Mouse (Mus musculus): Measurements from ENCODE around the gene Aim2.

Aim2 gene

DNA sequence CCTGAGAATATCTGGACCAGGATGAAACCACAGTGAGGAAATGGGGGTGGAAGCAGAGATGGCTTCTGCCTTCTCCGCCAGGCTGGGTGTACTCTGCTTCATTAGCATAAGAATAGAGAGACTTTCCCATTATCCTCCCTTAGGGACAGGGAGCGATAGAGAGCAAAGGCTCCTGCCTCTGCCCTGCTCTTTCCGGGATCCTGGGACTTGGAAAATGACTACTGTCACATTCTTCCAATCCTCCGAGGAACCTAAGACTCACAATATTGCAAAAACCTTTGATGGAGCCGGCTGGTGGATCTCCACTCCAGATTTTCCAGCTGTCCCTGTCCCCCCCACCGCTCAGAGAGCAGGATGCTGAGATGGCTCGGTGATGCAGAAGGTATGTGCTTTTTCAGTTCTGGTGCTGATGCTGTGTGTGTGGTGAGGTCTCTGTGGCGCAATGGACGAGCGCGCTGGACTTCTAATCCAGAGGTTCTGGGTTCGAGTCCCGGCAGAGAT, 39.3 kb downstream of the Aim2 start:
- DNase-seq (ENCODE audit: low spot score): no peak

DNA sequence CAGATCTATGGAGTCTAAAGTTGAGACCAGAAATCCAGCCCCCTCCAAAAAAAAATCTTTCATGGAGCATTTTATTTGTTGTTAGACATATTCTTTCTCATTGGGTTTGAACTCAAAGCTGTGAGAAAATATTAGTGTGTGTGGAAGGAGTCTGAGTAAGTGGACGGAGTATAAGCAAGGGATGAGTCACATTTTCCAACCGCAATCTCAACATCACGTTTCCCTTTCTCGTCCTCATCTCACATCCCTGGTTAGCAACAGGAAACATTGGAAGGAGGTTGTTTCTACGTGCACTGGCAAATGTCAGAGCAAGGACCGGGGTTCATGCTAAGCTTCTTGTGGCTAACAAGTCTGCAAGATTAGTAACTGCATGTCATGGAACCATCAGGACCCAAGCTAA, 41.1 kb downstream of the Aim2 start:
- no peak for DNase-seq (ENCODE audit: low spot score)

DNA sequence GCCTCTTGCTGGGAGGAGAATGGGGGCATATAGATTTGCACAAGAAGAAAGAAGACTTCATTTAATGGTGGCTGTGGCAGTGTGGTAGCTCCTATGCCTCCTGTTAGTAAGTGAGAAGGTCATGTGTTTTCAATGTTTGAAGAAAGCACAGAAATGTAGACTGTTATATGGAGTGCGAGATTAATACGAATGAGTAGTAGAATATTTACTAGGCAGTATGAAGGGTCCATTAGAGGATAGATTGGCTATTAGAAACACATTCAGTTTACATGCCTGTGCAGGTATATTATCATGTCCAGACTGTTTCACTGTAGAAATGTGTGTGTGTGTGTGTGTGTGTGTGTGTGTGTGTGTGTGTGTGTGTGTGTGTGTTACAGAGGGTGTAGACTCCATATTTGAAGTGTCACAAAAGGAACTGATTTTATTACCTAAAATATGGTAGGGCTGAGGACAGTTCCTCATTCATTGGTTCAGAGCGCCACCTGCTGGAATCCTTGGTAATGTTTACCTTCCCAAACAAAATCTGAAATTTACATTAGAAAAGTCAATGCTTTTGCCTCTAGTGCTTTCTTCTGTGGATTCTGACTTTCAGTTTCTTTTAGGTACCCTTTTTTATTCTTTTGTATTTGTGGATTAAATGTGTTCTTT, 47.8 kb downstream of the Aim2 start:
- peak; percentile 39 for DNase-seq (ENCODE audit: low spot score)

DNA sequence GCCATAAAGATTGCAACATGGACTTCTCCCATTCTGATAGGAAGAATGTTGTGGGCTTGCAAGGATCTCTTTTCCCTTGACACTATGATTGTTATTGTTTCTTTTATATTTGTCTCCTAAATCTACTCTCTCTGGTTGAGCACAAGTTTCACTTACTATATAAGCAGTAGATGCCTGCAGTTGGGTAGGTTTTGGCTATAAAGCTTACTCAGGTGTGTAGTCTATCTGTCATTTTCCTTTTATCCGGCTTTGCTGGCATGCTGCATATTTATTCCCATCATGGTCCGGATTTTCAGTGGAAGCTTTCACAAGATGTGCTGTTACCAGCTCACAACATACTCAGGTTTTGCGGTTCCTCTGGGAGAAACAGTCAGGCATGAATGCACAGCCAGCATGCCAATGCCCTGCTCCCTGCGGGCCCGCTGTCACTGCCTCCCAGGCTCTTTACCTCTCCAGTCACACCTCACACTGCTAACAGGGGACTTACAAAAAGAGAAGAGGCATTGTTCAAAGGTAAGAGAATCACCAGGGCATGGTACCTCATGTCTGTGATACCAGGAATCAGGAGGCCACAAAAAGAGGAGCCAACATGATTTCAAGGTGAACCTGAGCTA, 54.1 kb downstream of the Aim2 start:
- DNase-seq (ENCODE audit: low spot score): no peak

DNA sequence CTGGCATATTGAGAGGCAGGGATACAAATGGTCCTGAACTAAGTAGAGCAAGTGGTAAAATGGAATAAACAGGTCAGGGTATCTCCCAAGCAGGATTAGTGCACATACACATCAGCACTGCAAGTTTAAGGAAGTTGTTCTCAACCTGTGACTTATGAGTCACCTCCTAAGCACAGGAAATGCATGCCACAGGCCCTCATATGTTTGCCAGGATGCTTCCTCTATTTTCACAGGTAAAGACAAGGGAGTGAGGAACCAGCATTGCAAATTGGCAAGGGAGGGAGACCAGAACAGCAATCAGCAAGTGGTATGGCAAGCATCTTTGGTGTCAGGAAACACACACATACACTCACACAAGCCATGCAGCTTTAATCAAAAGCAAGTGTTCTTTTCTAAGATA, 58.4 kb downstream of the Aim2 start:
- DNase-seq (ENCODE audit: low spot score): no peak

DNA sequence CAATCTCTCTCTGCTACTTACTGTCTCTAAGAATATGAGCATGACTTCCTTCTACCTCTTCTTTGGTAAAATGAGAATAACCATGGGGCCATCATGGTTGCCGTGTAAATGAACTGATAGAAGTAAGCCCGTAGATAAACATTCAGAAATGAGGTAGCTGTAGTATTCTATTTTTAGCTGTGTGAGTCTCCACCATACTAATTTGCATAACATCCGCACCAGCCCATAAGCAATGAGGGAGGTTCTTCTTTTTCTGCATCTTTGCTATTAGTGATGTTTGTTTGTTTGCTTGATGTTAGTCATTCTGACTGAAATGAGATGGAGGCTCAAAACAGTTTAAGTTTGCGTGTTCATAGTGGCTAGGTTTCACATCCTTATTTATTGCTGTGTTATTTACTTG, 61.2 kb downstream of the Aim2 start:
- DNase-seq (ENCODE audit: low spot score): no peak

DNA sequence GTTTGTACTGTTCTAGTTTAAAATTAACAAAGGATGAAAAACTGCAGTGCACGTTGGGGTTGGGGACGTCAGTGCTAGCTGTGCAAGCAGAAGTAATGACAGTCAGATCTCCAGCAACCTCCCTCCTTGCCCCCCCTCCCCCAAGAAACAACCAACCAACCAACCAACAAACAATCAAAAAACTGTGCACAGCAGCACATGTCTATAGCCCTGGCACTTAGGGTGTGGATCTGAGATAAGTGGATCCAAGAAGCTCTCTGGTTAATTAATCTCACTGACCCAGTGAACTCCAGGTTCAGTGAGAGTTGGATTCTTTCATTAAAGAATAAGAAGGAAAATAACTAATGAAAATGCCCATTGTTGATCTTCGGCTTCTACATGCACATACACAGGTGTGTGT, 64.0 kb downstream of the Aim2 start:
- DNase-seq (ENCODE audit: low spot score): no peak

DNA sequence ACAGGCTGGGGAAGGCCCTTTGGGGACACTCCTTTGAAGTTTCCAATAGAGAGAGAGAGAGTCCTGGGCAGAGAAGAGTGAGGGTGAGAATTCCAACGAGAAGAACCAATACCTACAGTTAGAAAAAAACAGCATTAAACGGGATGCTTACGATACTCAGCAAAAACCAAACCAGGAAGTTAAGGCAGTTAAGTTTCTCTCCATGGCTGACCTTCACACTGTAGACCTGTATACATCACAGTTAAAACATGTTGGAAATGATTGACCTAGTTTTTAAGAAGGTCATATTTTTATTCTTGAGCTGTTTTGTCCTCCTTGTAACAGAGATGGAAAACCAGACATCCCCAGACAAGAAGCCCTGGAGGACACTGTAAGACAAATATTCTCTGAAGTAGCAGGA, 67.8 kb downstream of the Aim2 start:
- no peak for DNase-seq (ENCODE audit: low spot score)

DNA sequence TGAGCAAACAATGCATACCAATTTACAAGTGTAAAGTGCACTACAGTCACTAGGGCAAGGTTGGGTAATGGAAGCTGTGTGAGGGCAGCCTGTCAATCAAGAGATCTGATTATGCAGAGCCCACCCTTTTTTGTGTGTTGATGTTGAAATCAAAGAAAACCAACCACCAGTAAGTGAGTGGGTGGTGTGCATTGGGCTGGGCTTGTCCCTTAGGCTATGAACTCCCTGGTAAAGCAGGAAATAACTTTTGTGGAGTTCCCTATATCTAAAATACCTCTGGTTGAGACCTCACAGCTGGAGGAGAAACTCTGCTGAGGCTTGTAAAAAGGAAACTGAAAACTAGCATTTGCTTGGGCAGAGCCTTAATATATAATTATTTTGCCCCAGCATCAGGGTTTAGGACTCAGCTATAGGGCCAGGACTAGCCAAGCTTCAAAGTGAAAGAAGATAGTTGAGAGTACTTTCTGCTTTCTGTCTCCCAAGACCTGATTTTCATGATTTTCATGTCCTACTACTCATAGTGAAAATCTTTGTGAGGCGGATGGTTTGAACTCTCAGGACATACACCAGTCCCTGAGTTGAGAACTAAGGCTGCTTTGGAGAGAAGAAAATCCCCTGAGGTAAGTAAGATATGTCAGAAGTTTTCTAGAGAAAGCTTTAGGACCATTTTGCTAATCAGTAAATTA, 68.4 kb downstream of the Aim2 start:
- no peak for DNase-seq (ENCODE audit: low spot score)

DNA sequence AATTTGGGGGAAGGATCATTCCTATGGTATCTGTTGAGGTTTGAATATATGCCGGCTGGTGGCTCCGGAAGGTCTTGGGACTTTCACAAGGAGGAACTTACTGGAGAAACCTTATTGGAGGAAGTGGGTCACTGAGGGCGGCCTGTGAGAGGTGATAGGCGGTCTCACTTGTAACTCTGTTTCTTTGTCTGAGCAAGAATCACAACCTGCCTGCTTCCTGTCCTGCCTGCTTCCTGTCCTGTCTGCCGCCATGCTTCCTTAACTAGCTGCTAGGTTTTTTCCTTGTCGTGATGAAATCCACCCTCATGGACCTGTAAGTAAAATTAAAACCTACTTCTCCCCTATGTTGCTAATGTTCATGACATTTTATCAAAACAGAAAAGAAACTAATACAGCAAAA, 69.7 kb downstream of the Aim2 start:
- DNase-seq (ENCODE audit: low spot score): no peak

DNA sequence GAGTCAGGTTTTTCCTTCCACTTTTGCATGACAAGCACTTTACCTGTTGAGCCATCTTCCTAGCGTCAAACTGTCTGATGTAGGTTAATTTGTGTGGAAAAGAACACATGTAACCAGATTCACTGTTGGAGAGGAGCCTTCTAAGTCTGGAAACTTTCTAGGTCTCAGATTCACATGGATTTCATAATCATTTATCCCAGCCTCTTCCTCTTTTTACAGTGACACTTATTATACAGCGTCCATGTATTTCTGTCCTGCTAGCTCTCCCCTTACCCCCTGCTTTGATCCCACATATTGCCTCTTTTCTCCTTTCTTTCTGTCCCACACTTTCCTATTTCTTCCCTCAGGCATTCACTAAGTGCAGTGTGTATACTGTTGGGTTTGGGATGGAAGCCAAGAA, 75.7 kb downstream of the Aim2 start:
- no peak for DNase-seq (ENCODE audit: low spot score)

DNA sequence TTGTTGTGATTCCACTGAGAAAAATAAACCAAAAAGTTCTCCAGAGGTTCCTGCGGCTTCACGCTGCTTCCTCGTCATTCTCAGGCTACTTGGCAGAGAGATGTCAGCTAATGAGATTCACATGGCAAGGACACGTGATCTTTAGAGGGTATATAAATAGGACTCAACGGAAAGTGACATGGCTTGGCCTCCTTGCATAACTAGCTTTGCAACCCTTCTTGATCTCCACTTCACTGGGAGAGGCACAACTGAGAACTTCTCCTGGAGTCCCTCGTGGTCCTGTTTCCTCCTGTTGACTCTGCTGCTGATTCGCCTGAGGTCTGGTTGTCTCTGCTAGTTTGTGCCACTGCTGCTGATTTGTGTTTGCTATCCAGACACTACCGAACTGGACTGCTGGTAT, 76.7 kb downstream of the Aim2 start:
- no peak for DNase-seq (ENCODE audit: low spot score)

DNA sequence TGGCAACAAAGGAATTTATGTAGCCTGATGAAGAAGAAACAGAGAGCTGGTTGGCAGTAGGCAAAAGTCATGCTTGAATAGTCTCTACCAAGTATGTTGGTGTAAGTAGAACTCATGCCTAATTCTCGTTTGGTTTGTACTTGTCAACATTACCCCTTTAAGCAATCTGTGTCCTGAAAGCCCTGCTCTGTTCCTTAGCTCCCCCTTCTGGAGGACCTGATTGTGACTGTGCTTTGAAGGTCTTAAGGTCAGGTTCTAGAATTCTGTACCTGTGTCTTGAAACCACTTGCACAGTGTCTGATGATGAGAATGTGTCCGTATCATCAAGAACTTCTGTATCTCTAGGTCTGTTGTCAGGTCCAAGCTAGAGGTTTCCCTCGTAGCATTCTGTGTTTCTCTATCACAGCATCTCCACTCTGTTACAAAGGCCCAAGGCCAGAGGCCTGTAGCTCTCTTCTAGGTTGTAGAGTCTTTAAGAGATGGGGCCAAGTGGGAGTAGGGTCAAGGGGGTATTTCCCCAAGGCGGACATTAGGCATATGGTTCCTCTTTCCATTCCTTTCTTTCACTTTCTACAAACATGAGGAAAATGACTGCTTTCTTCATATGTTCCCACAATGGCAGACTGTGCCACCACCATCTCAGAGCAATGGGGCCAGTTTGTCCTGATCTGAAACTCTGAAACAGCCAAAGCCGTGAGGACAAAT, 79.5 kb downstream of the Aim2 start:
- DNase-seq (ENCODE audit: low spot score): no peak

DNA sequence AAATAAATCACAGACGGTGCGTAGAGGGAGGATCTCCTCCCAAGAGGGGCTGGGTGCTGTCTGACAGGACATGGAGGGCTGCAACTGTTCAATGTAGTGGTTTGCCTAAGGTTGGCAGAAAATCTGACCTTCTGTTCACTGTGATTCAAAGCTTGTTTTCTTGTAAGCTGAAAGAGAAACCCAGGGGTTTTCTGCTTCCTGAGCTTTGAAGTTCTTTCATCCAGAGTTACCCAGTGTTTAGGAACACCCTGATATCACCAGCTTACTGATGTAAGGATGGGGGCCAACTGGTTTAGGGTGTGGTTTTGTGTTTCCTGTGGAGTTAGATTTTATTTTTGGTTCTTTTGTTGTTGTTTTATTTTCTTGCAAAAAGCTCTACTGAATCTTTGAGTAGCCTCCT, 81.7 kb downstream of the Aim2 start:
- DNase-seq (ENCODE audit: low spot score): no peak

DNA sequence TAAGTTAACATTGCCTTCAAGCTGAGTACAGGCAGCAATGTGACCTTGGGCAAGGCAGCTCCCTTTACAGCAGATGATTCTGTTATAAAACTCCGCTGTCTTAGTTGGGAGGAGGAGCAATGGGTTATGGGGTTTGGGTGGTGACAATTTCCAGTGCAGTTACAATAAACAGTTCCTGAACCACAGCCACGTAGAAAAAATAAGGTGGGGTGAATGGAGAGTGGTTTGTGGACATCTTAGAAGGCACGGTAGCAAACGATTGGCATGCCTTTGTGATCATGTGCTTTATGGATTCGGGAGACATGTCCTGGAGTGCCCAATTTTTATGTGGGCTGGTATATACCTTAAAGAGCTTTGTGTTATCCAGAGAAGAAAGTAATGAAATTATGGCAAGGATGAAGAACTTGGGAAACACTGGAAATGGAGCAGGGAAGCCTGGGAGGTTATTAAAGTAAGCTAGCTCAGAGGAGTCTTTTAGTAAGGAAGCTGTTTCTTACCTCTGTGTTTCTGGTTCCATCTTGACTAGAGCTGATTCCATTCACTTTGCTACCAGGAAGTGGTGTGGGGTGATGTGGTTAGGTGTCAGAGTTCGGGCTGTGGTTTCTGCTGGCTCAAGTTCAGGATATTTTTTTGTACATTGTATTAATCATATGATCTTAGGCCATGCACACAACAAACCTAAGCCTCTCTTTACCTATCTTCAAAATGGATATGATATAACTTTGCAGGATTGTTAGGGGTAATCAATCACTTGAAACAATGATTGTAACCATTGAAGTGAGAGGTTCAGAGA, 86.7 kb downstream of the Aim2 start:
- DNase-seq (ENCODE audit: low spot score): no peak

DNA sequence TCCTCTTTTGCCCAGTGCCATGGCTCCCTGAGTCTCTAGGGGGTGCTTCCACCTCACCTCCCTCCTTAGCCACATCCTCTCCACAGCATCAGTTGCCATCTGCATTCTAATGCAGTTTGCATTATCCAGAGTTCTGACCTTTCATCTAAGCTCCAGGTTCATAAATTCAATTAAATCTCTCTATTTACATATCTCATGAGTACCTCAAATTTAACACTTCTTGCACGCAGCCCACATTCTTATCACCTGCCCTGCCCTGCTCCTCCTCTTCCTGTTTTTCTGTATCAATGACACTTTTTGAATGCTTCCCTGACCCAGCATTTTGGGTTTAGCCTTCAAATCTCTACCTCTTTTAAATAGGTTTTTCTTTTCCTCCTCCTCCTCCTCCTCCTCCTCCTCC, 90.0 kb downstream of the Aim2 start:
- no peak for DNase-seq (ENCODE audit: low spot score)

DNA sequence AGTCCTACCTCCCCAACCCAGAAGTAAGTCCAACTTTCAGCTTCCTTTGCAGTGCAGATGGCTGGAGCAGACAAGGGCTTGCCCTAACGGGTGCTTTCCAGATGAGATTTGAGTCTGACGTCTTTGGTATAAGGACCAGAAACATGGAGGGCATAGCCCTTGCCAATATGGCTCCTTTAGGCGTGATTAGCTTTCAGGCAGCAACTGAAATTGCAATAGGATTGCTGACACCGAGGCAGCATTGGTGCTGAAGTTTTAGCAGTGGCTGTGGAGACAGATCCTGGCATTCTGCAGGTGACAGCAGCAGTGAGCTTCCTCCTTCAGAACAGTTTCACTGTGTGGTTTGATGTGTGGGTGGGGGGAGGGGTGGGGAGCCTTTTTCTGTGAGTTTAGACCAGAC, 90.5 kb downstream of the Aim2 start:
- no peak for DNase-seq (ENCODE audit: low spot score)

DNA sequence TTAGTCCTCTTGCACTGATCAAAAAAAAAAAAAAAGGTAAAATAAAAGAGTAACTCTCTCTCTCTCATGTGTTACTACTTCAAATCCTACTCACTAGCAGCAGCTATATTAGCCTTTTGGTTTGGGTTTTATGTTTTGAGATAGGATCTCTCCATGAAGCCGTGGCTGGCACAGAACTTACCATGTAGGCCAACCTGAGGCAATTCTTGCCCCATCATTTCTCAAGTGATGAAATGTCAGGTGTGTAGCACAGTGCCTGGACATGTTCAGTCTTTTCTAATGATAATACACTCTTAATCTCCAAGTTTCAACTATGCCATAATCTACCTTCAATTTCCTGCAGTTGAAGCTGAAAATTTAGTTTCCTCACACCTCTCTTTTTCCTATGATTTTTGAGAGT, 92.4 kb downstream of the Aim2 start:
- DNase-seq (ENCODE audit: low spot score): no peak

DNA sequence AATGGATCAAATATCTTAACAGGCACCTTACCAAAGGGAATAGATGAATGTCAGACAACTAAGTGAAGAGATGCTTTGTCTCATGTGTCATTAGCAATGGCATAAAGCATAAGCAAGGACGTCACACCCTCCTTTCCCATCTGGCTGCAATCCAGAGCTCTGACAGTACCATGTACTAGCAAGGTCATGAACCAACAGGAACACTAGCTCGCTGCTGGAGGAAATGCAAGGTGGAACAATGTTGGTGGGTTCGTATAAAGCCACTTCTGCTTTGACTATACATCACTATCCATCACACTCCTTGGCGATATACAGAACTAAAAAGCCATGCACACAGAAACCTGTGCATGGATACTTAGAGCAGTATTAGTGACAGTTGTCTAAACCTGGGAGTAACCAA, 96.4 kb downstream of the Aim2 start:
- no peak for DNase-seq (ENCODE audit: low spot score)

DNA sequence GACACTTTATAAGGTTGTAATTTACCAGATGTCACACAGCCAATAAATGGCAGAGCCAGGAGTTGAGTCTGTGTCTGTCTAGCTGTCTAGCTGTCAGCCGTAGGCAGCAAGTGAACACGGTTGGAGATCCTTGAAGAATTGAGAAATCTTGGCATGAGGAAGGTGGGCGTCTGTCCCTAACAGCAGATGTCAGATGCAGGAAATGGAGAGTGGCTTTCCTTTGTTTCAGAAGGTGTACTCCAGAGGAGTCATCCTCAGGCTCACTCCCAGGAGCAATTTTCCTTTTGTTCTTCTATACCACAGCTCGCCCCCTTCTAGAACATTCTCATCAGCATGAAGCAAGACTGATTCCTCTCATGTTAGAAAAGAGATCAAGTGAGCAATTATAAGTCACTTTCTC, 99.9 kb downstream of the Aim2 start:
- DNase-seq (ENCODE audit: low spot score): no peak

DNA sequence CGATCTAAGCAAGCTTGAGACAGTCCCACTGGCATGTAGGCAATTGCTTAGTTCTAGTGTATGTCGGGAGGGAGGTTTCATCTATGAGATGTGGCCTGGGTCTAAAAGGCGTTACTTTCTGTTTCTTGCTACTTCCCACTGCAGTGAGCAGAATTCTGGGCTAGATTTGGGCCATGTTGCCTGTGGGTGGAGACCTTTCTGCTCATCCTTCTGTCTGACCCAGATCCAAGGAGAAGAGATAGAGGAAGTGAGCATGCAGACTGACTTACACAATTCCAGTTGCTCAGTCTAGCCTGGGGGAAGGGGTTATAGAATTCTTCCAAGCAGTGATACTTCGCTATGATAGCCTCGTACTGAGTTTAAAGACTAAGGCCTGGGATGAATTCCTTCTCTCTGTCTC, 101.0 kb downstream of the Aim2 start:
- DNase-seq (ENCODE audit: low spot score): no peak

DNA sequence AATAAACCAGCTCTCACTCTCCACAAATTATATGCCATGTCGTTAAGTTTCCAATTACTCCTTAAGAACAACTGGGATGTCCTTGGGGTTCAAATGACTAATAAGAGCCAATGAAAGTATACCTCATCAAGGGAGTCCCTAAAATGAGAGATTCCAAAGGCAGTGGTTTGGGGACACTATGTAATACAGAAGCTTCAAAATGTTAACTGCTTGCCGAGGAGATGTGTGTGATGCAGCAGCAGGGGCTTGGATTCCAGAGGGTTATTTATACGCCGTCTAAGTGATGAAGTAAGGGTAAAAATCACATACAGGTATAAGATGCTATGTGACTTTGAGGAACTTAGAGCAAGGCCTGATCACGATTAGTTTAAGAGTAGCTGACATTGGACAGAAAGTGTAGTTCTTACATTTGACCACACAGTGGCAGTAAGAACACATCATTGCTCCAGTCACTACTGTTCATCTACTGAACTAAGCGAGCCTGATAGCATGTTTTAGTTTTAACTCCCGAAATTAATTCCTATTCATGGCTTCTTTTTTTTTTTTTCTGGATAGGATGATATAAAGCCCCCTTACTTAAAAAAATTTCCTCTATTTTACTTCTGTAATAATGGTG, 105.6 kb downstream of the Aim2 start:
- no peak for DNase-seq (ENCODE audit: low spot score)

Measured in ovary, postnatal 10 days (tissue).